Mouse (Mus musculus): ENCODE data around the gene Gm49416.
"Not testable (repeated sequence)": the region's sequence is repeated elsewhere in the genome, so short reads cannot be mapped to it uniquely, and the experiment has no call there.

Gm49416 gene

GRCm38 (mm10) chr19:8880311-8881033 is 8.3 kb upstream of the Gm49416 start, which contains the start of gene Uqcc3:
Uqcc3 (minus strand) TSS chr19:8880923.
- DNase-seq: peak; percentile 80 to 88

GRCm38 (mm10) chr19:8881034-8881392 is 7.7 kb upstream of the Gm49416 start:
- no peak for DNase-seq

- no peak for DNase-seq
Observed at GRCm38 (mm10) chr19:8883616-8884015, 5.1 kb upstream of the Gm49416 start, which contains the start of the genes Lbhd1 and Gm49403. Lbhd1 (plus strand) TSS chr19:8883732. Gm49403 (plus strand) TSS chr19:8883930.

- no peak for DNase-seq
Observed at GRCm38 (mm10) chr19:8886916-8887584, 1.7 kb upstream of the Gm49416 start.

- no peak for DNase-seq
Observed at GRCm38 (mm10) chr19:8887585-8888463, 902 bp upstream of the Gm49416 start.

GRCm38 (mm10) chr19:8892829-8893766 is 4.4 kb downstream of the Gm49416 start, which contains the start of gene Ints5:
Ints5 (plus strand) TSS chr19:8893005.
- DNase-seq: peak; percentile 66 to 81

- DNase-seq: no peak
Observed at GRCm38 (mm10) chr19:8895397-8895960, 6.8 kb downstream of the Gm49416 start.

- DNase-seq: not testable (repeated sequence)
Observed at GRCm38 (mm10) chr19:8896231-8896630, 7.5 kb downstream of the Gm49416 start.

GRCm38 (mm10) chr19:8897211-8897864 is 8.6 kb downstream of the Gm49416 start:
- DNase-seq: not testable (repeated sequence)

GRCm38 (mm10) chr19:8897865-8898495 is 9.3 kb downstream of the Gm49416 start, which contains the start of gene Ganab:
Ganab (plus strand) TSS chr19:8898071.
- peak; percentile 90 for DNase-seq

- DNase-seq: no peak
Observed at GRCm38 (mm10) chr19:8898576-8898975, 9.8 kb downstream of the Gm49416 start.

- DNase-seq: no peak
Observed at GRCm38 (mm10) chr19:8899079-8899478, 10.4 kb downstream of the Gm49416 start.

GRCm38 (mm10) chr19:8903412-8903811 is 14.7 kb downstream of the Gm49416 start:
- DNase-seq: no peak

GRCm38 (mm10) chr19:8908531-8908930 is 19.8 kb downstream of the Gm49416 start:
- DNase-seq: no peak

GRCm38 (mm10) chr19:8911810-8912209 is 23.1 kb downstream of the Gm49416 start:
- DNase-seq: no peak

GRCm38 (mm10) chr19:8914212-8914611 is 25.5 kb downstream of the Gm49416 start:
- DNase-seq: no peak

GRCm38 (mm10) chr19:8919000-8919399 is 30.3 kb downstream of the Gm49416 start:
- no peak for DNase-seq

- DNase-seq: no peak
Observed at GRCm38 (mm10) chr19:8919684-8920072, 31.0 kb downstream of the Gm49416 start.

GRCm38 (mm10) chr19:8920073-8920736 is 31.5 kb downstream of the Gm49416 start, which contains the start of gene B3gat3:
B3gat3 (plus strand) TSS chr19:8920374.
- peak; percentile 82 to 86 for DNase-seq

GRCm38 (mm10) chr19:8920836-8921291 is 32.1 kb downstream of the Gm49416 start:
- DNase-seq: no peak
